Mouse (Mus musculus): ENCODE data around the gene Pfkp. TPM values are rescaled to one million over a fixed set of nuclear protein-coding genes. Genes with fewer than 3 reads are reported as not detected.

The Pfkp gene
- polyA plus RNA-seq, 1 experiment from 2014 or later, result 121 TPM

DNA sequence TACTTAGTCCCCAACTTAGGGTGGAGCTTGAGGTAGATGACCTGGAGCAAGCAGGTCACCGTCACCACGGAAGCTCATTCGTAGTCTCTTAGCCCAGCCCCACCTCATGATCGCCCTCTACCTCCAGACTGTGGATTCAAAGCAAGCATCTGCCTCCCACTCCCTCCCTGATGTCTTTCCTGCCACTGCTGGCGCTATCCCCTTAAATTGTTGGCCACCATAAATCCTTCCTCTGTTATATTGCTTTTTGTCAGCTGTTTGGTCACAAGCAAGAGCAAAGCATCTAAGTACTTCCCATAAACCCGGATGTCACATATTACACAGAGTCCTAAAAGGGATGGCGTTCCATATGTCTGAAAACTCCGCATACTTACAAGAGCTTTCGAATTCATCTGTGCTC, 62.6 kb downstream of the Pfkp start:
- Histone ChIP-seq H3K4me1 (peaks cover 5% of the 10 kb centered on the region; the same call in 1 of the 2 replicates), H3K27ac (no peak overlapping the region), H3K4me3 (no peak overlapping the region), H3K27me3 (ENCODE audit: insufficient read depth, poor library complexity, severe bottlenecking) (no peaks in the 10 kb centered on the region), H3K9me3 (no peaks in the 10 kb centered on the region), H3K36me3 (peaks cover 47% of the 10 kb centered on the region)
- 79% methylated on average over 9 of the region's 9 CpGs for WGBS
- DNase-seq (ENCODE audit: low spot score), result no peak

DNA sequence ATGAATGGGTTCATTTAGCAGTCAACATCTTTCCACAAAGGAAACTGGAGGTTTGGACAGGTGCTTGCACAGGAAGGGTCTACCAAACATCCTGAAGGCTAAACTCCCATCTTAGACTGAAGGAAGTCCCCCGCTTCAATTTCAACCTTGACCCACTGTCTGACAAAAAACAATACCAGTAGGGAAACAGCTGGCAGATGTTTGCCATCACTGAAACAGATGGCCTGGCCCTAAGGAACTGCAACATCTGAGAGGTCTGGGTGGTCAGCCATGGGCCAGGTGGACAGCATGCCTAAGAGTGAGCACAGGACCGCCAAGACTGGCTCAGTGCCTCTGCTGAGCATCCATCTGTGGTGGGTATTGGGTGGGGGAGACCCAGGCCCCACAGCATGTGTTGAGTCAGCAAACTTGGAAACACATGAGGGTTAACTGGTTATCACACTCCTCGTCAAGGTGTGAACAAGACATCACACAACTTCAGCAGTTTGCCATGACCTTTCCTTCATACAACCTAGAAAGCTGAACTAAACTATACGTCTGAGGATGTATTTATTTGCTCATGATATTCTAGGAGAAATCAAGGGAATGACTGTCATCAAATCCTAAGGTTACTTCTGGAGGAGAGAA, 65.0 kb downstream of the Pfkp start:
- Histone ChIP-seq H3K9me3 (no peaks in the 10 kb centered on the region), H3K4me3 (no peak overlapping the region), H3K27ac (no peak overlapping the region), H3K36me3 (peaks cover 67% of the 10 kb centered on the region), H3K4me1 (no peaks in the 10 kb centered on the region), H3K27me3 (ENCODE audit: insufficient read depth, poor library complexity, severe bottlenecking) (no peaks in the 10 kb centered on the region)
- DNase-seq (ENCODE audit: low spot score), result no peak
- WGBS, result 77% methylated on average over 4 of the region's 4 CpGs

DNA sequence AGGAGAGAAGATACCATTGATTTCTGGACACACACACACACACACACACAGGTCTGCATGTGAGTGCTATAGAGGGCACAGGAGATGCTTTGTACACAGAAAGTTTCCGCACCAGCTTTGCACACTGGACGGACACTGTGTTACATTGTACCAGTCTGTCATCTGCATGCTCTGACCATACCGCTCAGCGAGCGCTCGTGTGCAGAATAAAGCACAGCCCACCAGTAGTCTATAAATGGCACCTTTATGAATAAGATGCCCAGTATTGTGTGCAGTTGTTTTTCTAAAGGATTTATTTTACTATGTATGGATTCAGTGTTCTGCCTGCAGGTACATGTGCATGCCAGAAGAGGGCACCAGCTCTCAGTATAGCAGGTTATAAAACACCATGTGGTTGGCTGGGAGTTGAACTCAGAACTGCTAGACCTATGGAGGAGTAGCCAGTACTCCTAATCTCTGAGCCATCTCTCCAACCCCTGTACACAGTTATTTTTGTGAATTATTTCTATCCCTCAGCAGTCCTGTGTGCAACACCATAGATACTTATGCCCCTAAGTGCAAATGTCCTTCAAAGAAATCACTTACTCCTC, 72.6 kb downstream of the Pfkp start:
- H3K4me1 ChIP-seq, result no peaks in the 10 kb centered on the region
- H3K27ac ChIP-seq, result no peak overlapping the region
- WGBS, result 96% methylated on average over 6 of the region's 6 CpGs
- no peak for DNase-seq (ENCODE audit: low spot score)
- no peaks in the 10 kb centered on the region for H3K27me3 ChIP-seq (ENCODE audit: insufficient read depth, poor library complexity, severe bottlenecking)
- H3K36me3 ChIP-seq, result peaks cover 96% of the 10 kb centered on the region
- no peaks in the 10 kb centered on the region for H3K9me3 ChIP-seq
- H3K4me3 ChIP-seq, result no peak overlapping the region

DNA sequence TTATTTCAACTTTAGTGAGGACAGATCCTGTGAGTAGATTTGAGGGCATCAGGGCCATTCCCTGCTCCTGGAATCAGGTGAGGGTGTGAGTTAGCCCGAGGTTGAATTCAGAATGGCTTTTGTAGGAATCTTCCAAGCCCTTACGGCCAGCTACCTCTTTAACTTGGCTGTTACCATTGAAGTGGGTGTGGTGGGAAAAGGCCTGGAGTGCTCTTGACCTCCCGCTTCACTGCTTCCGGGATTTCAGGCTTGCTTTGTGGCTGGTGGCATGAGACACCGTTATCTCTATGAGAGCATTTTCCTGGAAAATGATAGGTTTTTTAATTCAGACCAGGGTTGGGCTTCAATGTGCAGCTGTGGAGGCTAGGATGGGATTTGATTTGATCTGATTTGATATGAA, 83.0 kb downstream of the Pfkp start:
- no peak overlapping the region for H3K27ac ChIP-seq
- H3K9me3 ChIP-seq, result no peaks in the 10 kb centered on the region
- H3K4me3 ChIP-seq, result no peak overlapping the region
- 86% methylated on average over 5 of the region's 5 CpGs for WGBS
- DNase-seq (ENCODE audit: low spot score), result no peak
- no peaks in the 10 kb centered on the region for H3K27me3 ChIP-seq (ENCODE audit: insufficient read depth, poor library complexity, severe bottlenecking)
- H3K36me3 ChIP-seq, result peaks cover 98% of the 10 kb centered on the region
- no peaks in the 10 kb centered on the region for H3K4me1 ChIP-seq

DNA sequence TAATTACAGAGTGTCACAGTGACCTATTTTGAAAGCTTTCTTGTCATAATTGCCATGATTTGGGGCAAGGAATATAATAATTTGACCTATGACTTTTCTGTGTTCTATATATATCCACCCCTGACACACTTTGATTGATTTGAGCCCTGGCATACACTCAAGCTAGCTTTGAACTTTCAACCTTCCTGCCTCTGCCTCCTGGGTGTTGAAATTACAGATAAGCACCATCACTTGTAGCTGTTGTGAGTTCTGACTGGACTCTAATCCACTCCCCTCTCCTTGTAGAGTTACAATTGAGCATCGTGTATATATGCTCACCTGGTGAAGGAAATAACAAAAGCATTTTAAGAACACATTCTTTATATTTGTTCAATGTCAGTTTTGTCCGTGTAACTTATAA, 86.2 kb downstream of the Pfkp start:
- Histone ChIP-seq H3K27me3 (ENCODE audit: insufficient read depth, poor library complexity, severe bottlenecking) (no peaks in the 10 kb centered on the region), H3K4me1 (no peaks in the 10 kb centered on the region), H3K9me3 (no peaks in the 10 kb centered on the region), H3K27ac (no peak overlapping the region), H3K4me3 (no peak overlapping the region), H3K36me3 (peaks cover 97% of the 10 kb centered on the region)
- DNase-seq (ENCODE audit: low spot score), result no peak
- WGBS, result 93% methylated on average over 2 of the region's 2 CpGs

DNA sequence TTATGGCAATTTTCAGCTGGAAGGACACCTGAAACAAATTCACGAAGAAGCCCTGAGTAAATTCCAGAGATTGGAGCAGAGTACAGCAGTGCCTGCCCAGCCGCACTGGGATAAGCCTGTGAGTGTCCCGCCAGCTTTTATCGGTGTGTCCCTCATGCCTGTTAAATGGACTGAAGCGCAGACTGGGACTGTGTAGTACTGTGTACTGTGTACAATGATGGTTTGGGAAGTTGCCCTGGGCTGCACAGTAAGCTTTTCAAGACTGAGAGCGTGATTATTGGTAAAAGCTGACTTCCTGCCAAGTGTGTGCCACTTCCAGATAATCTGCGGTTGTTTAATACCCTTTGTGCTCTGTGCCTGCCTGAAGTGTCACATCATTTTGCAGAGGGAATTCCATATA, 90.8 kb downstream of the Pfkp start:
- H3K4me3 ChIP-seq, result no peak overlapping the region
- peaks cover 90% of the 10 kb centered on the region for H3K36me3 ChIP-seq
- H3K9me3 ChIP-seq, result no peaks in the 10 kb centered on the region
- no peak for DNase-seq (ENCODE audit: low spot score)
- no peaks in the 10 kb centered on the region for H3K27me3 ChIP-seq (ENCODE audit: insufficient read depth, poor library complexity, severe bottlenecking)
- H3K4me1 ChIP-seq, result no peaks in the 10 kb centered on the region
- 86% methylated on average over 7 of the region's 7 CpGs for WGBS
- H3K27ac ChIP-seq, result no peak overlapping the region

DNA sequence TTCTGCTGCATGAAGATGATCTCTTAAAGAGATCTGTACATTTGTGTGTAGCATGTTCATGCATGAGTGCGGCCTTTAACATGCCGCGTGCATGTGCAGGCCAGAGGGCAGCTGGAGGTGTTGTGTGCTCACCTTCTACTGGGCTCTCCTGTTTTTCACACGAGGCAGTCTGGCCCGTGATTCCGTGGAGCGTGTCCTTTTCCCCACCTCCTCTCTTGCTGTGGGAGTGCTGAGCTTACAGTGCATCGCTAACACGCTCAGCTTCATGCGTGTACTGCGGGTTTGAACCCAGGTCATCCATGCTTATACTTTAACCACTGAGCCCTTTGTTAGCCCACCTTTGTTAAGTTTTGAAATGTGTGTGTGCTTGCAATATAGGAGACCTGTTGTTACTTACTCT, 92.9 kb downstream of the Pfkp start:
- DNase-seq (ENCODE audit: low spot score), result no peak
- 93% methylated on average over 11 of the region's 11 CpGs for WGBS

DNA sequence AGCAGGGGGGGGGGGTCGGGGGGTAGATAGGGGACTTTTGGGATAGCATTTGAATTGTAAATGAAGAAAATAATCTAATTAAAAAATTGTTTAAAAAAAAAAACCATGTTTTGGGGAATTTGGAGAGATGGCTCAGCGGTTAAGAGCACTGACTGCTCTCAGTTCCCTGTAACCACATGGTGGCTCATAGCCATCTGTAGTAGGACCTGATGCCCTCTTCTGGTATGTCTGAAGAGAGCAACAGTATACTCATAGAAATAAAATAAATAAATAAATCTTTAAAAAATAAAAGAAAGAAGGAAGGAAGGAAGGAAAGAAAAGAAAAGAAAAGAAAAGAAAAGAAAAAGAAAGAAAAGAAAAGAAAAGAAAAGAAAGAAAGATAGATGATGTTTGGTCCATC, 94.9 kb downstream of the Pfkp start:
- H3K4me3 ChIP-seq, result no peak overlapping the region
- H3K27ac ChIP-seq, result no peak overlapping the region
- no peak for DNase-seq (ENCODE audit: low spot score)
- H3K9me3 ChIP-seq, result no peaks in the 10 kb centered on the region
- peaks cover 77% of the 10 kb centered on the region for H3K36me3 ChIP-seq
- WGBS, result 86% methylated on average over 2 of the region's 2 CpGs
- 0 out of 2 replicates have a peak, but pooled peaks cover 8% of the 10 kb centered on the region for H3K4me1 ChIP-seq
- no peaks in the 10 kb centered on the region for H3K27me3 ChIP-seq (ENCODE audit: insufficient read depth, poor library complexity, severe bottlenecking)

More for the DNA sequence above, 92.9 kb downstream of the Pfkp start:
- Histone ChIP-seq H3K27me3 (ENCODE audit: insufficient read depth, poor library complexity, severe bottlenecking) (no peaks in the 10 kb centered on the region), H3K27ac (no peak overlapping the region), H3K9me3 (no peaks in the 10 kb centered on the region), H3K36me3 (peaks cover 86% of the 10 kb centered on the region), H3K4me1 (no peaks in the 10 kb centered on the region), H3K4me3 (no peak overlapping the region)

DNA sequence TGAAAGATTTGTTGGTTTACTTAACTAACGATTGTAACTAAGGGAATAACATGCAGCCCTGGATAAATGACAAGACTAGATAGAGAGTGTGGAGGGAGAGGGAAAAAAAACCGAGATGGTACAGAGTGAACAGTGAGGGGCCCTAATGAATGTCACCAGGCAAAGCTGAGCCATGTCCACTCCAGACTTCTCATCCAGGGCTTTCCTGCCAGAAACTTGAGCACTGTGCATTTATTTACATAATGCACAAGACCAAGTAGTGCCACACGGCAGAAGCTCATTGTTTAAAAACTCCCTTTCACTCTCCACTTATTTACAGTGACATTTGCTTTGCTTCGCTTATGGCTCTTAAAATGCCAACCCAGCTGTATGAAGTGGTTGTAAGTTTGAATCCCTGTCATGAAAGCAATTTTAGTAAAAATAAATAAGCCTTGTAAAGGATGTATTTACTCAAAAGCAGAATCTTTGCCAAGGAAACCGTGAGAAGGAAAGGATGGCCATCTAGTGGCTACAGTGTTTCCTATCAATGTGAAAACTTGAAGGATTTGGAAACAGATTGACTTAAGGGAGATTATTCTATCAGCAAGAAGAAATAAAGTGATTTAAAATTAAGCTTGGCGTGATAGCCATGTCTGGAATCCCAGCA, 113.2 kb downstream of the Pfkp start:
- Histone ChIP-seq H3K9me3 (no peaks in the 10 kb centered on the region), H3K27ac (no peak overlapping the region), H3K27me3 (ENCODE audit: insufficient read depth, poor library complexity, severe bottlenecking) (no peaks in the 10 kb centered on the region), H3K36me3 (no peaks in the 10 kb centered on the region), H3K4me3 (no peak overlapping the region), H3K4me1 (no peaks in the 10 kb centered on the region)
- WGBS, result 61% methylated on average over 6 of the region's 6 CpGs
- no peak for DNase-seq (ENCODE audit: low spot score)

DNA sequence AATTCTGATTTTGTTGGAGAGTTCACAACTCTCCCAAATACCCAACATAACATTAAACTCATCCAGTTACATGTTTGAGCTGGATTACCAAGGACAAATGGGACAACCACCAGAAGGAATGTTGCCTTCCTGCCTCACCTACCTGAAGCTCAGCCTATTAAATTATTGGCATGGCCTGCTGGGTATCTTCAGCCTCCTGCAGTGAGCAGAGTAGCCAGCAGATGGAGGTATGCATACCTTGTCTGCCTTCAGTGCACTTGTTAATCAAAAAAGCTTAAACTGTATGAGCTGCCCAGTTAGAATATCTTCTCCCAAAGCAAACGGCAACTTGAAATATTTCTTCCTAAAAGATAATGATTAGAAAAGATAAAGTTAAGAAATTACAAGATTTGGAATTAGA, 115.9 kb downstream of the Pfkp start:
- 83% methylated on average over 1 of the region's 1 CpGs for WGBS
- Histone ChIP-seq H3K9me3 (no peaks in the 10 kb centered on the region), H3K27ac (no peak overlapping the region), H3K27me3 (ENCODE audit: insufficient read depth, poor library complexity, severe bottlenecking) (no peaks in the 10 kb centered on the region), H3K4me3 (no peak overlapping the region), H3K36me3 (no peaks in the 10 kb centered on the region), H3K4me1 (no peaks in the 10 kb centered on the region)
- no peak for DNase-seq (ENCODE audit: low spot score)

Other genes with a start within 250 kb of the Pfkp start
- 86.1 and 93.6 TPM in 2 replicates for gene Pitrm1, start 100.6 kb downstream of the Pfkp start, polyA plus RNA-seq (2016; fragmentation: Nextera tagmentation; extraction: Ambion mirVana)